Mouse (Mus musculus) thymus, adult 18-20 months (tissue): Measurements from ENCODE around the gene Zfp36l2.

Source experiments
- DNase-seq, 2 experiments: peaks; one replicate each; pipeline ENCODE4 v3.0.0; 2022; ENCODE audit warnings: mixed read lengths in 2 of 2

The Zfp36l2 gene

DNA sequence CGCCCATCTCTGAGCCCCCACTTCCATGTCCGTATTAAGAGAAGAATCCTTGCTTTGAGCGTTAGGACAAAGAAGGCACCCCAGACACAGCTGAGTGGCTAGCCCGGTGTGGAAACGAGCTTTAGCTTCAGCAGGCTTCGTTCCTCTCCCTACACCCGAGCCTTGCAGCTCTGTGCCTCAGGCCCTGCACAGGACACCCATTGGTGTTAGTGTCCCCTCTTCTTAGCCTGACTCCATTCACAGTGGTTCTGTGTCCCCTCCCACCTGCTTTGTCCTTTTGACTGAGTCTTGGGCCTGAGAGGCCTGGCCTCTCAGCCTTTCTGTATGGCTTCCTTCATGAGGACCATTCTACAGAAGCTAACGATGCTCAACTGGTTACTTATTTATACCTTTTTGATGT is 37.5 kb downstream of the Zfp36l2 start:
- DNase-seq: peak in 1 of 2 experiments; percentile 3

DNA sequence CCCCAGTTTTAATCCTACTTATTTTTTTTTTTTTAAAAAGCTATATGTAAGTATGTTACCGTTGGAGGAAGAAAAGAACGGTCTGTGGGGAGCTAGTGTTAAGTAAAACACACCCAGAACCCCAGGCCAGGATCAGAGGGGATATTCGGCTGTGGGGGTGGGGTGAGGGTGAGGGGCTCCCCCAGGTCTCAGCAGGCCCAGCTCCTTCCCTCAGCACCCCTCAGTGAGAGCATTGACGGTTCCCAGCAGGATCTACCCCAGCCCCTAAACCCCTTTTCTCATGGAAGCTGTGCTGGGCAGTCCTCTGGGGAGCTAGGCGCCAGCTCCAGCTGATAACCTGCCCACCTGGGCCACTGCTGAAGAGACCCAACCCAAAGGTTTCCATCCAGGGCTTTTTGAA is 38.2 kb downstream of the Zfp36l2 start:
- DNase-seq: peak in 1 of 2 experiments; percentile 4

DNA sequence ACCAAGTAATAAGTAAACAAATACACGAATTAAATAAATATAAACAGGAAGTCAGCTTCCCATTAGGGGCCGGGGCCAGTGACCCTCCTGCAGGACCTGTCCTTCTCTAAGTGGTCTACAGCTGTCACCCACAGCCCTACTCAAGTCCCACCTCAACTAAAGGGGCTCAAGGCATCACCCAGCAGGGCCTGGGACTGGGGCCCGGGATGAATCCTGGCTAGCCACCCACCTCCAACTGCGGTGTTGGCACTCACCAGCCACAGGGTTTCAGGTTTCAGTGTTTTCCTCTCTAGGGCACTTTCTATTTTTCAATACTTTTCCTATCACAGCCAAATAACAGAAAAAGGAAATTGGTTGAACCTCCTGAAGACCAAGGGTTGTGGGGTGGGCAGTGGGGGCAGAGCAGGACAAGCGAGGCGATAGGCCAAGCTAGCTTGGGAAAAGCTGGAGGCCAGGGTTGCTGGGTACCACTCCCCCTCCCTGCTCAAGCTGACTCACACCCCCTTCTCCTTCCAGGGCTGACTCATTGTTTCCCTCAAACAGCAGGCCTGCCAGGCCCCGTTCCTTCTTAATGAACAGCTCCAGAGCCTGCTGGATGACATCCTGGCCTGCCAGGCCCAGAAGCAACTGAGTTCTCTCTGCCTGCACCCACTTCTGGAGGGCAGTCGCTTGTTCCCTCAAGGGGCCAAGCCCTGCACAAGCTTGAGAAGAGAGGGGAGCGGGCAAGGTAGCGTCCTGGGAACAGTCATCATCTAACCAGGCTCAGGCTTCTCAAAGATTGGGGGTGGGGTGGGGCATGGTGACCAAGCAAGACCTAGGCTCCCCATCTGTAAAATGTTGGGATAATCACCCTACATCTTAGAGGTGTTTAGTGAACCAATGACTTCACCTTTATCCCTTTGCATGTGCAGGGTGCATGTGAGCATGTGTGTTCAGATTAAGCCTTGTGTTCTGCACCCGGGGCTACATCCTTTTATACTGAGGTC is 39.0 kb downstream of the Zfp36l2 start:
- peak in 1 of 2 experiments; percentile 31 for DNase-seq

DNA sequence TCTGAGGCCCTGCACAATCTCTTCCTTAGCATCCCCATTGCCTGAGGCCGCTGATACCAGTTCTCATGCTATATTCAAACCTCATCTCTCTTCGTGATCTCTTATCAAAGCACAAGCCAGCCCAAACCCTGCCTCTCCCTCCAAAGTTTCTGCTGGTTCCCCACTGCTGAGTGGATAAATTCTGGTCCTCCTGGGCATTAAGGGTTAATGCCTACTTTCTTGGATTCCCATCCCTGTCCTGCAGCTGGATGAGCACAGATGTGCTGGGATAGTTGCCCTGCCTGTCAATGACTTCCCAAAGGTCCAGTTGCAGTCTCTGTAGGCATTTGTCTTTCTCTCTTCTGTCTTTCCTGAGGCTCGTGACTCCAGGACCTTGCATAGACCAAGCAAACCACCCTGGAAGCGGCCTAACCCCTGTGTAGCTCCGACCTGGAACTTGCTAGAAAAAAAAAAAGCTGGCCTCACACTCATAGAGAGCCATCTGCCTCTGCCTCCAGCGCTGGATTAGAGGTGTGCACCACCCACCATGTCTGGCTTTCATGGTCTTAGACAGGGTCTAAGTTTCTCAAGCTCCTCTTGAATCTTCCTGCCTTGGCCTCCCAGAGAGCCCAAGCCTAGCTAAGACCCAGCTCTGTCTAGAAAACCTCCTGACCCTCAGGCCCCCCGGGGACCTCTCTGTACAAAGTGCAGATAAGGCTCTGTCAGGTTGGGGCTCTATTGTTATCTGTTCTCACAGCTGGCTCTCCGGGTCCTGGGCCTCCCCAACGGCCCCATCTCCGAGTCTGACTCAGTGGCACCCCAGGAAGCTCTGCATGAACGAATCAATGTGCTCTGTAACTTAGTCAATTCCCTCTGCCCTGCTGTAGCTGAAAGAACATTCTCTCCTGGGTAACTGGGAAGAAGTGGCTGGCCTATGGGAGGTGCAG is 40.3 kb downstream of the Zfp36l2 start:
- DNase-seq: peak in 1 of 2 experiments; percentile 7

DNA sequence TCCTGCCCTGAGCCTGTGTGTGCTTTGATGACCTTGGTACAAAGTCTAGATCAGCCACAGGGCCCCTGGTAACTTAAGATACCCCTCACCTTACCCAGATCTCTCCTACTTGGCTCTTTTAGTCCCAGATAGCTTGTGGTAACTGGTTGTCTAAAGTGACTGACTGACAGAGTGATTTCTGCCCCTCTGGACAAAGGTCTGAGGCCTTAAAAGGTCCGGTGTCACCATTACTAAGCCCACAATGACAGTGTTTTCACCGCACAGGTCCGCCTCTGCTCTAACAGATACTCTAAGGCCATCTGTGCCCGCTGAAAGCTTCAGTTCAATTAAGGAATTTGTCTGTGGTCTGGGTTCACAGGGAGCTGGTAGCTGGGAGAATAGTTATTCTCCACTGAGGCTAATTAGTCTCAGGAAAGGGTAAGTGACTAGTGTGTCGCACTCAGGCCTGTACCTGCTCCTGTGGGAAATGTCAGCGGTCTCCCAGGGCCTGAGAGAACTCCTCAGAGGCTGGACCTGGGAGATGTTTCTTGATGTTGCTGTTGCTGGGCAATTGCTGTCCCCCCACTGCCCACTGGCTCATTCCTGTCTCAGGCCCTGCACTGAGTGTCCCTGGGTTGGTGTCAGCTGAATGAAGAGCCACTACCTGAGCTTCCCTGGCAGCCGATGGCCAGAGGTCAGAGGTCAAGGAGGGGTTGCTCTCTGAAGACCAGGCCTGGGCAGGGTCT is 41.1 kb downstream of the Zfp36l2 start:
- DNase-seq: no peak

DNA sequence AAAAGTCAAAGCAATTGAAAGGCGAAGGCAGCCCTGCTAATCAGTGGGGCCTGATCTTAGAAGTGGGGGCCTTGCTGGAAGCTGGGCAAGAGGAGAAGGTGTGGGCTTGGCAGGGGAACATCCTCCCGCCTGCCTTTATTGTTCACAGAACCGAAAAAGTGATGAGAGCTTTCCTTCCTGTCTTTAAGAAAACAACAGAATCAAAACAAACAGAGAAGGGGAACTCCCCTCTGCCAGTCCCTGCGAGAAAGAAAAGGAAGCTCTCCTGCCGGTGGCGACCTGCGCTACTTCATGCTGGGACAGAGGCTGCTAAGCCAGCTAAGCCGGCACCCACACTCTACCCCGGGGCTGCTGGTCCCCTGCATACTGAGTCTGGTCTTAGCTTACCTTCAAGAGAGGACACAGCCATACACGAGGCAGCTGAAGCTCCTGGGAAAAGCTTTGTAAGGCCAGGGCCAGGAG is 41.9 kb downstream of the Zfp36l2 start:
- peak; percentile 58 to 77 for DNase-seq

DNA sequence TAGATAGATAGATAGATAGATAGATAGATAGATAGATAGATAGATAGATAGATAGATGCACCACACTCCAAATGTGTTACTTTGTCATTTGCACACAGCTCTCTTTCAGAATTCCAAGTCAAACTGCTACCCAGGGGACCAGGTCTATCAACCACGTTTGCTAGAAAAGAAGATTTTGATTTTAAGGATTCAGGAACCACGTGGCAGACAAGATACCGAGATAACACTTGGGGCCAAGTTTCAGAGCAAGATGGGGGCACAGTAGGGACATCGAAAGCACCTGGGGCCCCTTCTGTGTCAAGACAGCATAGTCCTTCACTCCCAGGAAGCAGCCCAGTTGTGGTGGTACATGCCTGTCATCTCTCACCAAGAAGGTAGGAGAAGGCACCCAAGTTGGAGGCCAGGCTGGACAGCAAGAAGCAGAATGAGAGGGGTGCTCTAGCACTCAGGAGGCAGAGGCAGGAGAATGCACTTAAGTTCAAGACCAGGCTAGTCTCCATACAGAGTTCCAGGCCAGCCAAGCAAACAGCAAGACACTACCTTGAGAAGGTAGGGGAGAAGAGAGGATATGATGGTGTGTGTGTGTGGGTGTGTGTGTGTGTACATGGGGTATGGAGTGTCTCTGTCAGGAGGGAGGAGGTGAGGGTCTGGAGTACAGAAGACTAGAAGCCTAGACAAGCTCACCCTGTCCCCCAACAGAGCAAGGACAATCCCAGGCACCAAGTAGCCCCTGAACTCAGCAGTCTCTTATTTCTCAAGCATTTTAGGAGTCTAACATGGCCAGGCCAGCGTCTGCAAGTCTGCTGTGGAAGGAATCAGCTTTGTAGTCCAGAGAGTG is 42.8 kb downstream of the Zfp36l2 start:
- no peak for DNase-seq

DNA sequence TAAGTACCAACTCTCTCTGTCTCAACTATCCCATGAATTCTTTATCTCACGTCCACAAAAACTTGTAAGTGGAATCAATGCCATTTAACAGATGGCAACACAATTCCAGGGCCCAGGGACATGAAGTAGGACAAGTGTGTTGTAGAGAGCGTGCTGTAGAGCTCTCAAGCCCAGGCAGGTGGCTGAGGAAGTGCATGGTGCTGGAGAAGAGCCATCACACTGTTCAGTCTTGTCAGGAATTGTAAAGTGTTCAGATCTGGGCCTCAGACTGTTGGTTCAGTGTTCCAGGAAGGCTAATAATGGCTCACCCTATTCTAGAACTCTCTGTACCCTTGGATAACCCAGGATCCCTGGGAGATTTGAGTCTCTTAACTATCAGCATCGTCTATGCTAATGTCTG is 43.6 kb downstream of the Zfp36l2 start:
- DNase-seq: no peak

DNA sequence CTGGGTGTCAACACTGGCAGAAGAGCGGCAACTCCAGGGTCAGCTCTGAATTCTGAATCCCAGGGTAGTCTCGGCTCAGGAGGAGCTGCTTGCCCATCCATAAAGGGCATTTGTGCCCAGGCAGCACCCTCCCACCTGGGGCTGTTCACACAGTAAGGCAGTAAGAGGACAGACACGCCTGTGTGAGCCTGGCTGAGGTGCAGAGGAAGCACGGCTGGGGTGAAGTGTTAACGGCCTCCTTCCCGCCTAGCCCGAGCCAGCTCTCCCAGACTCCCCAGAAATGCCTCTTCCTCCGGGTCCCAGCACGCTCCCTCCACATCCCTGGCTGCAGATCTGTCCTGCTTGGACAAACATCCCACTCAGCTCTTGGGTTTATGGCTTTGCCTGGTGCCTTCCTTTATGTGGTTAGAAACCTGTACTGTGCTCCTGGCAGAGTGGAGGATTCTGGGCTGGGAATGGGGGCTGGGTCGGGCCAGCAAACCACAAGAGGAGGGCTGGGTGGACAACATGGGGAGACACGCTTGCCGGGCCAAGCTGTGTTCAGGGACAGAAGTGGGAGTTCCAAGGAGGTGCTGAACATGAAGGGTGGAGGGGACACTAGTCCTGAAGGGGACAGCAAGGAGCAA is 44.4 kb downstream of the Zfp36l2 start:
- no peak for DNase-seq

DNA sequence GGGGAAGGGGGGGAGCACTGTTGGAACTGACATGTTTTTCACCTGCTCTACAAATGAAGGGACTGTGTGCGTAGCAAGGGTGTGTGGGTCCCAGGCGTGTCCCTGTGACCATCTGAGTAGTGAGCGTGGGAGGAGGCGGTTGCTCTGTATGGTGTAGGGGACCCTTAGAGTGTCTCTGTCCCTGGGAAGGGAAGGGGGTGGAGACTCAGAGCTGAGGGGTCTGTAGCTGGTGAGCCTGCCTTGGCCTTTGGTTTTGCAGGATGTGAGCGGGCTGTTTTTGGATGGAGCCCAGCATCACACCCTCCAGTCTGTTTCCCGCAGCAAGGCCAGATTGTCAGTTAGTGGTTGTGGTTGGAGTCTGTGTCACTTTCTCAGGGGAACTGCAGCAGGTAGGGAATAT is 46.1 kb downstream of the Zfp36l2 start:
- no peak for DNase-seq

DNA sequence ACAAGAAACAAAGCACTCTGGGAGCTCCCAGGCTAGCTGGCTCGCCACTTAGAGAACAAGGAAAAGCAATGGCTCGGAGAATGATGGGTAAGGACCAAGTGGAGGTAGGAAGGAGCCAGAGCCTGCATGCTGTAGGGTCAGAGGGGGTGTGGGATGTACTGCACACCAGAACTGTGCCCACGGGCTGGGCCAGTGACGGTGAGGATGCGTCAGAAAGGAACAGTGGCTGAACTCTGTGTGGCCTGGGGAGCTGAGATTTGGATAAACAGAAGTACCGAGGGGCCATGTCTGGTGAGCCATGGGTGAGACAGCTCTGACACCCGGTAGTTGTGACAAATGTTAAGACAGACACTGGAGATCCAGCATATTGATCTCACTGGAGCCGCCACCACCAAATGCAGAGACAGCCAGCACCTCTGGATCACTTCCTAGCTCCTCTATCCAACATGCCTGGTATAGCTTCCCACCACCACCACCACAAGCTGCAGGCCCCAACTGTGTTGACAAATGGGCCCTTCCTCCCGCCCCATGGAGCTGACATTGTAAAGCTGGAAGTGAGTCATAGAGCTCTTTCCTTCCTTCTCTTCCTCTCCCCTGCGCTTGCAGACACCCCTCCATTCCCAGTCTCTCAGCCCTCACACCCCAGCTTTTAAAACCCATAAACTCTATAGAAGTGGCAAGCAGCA is 46.8 kb downstream of the Zfp36l2 start:
- no peak for DNase-seq

DNA sequence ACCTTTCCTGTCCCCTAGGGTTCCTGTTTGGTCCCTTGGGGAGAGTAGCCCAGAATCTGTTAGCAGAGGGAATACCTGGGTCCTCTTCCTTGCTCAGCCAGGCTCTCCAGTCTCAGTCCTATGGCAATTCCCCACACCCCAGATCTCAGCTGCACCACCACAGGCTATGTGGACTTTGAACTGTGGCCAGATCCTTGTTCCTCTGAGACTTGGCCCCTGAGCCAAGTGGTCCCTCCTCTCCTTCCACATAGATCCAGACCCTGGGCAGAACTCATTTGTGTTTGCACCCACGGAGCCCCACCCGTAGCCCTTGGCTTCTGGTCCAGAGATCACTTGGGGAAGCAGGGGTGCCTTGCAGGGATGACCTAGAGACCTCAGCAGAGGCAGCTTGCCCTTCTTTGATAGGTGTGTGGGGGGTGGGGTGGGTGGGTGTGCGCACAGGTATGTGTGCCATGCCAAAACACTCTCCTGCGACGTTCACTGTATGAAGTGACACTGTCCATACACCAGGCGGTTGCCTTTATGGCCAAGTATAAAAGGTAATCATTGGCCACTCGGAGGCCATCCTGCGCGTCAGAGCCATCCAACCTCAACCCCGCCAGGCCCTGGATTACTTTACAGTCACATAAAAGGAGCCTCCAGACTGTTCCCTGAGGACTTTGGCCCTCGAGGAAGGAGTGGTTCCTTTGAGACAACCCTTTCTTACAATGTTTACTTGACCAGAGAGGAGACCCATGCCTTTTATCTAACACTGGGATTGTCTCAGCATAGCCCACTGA is 50.2 kb downstream of the Zfp36l2 start:
- DNase-seq: no peak

DNA sequence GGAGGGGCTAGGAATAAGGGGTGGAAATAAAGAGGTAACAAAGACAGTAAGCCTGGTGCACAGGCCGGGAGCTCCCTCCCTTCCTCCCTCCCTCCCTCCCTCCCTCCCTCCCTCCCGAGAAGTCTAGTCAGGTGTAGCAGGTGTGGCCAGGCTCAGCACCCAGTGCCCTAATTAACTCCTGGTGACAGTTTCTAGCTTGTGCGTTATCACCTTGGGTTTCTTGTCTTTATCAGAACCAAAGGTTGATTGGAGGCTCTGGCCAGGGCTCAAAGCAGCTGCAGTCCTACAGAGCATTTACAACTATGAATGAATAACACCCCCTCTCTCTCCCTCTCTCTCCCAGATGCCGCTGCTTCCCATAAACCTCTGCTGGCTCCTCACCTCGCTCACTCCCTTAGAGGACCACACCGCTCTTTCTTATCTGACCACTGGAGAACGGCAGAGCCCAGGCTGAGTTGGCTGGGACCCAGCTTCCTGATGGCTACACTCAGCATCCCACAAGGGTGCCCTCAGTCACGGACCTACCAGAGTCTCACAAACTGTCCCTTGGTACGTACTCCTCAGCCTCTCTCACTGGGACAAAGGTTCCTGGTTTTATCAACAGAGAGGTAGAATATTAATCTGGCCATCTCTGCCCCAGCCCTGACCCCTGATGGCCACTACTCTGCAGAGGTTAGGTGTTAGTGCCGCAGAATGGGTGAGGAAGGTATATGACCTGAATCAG is 50.9 kb downstream of the Zfp36l2 start:
- no peak for DNase-seq

DNA sequence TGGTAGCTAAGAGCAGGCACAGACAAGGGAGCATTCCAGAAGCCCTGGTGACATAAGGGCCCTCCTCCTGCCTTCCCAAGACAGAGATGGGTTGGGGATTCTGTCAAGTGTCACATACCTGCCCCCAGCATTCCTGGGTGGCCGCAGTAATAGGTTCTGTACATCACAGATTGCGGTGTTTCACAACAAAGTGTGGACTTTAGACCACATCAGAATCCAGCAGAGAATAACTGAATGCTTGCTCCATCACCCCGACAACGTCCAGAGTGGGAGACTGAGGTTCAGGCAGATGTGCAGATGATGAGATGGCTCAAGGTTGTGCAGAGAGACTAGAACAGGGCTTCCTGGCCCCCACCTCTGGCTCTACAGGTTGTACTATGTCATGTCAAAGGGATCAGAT is 51.5 kb downstream of the Zfp36l2 start:
- no peak for DNase-seq

DNA sequence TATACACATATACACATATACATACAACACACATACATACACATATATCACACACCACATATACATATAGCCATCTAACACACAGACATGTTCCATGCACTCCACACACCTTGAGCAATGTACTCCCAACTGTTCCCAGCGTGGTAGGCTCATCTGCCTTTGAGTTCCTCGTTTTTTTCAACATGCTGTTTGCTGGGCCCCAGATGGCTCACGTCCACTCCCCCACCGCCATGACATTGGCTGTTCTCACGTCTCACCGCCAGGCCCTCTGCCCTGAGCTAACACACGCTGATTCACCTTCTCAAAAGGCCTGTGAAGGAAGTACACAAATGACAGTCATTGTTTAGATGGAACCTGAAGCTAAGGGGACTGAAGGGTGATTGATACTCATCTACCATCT is 52.5 kb downstream of the Zfp36l2 start:
- no peak for DNase-seq
